Mouse (Mus musculus): Measurements from ENCODE around the gene Rnf224. TPM values are rescaled to one million over a fixed set of nuclear protein-coding genes. Genes with fewer than 3 reads are reported as not detected.
A peak's percentile ranks its signal among the peaks of the same experiment; 100 is the strongest.

The Rnf224 gene
- polyA plus RNA-seq, 2 experiments, result not detected

- Histone ChIP-seq H3K4me1 (replicated peaks; ENCODE audit: control insufficient read depth in 2 of 2, insufficient read depth in 2 of 2, low read length in 1 of 2) (peaks cover 4 to 17% of the 10 kb centered on the region in 2 experiments), H3K9ac (replicated peaks) (no peak overlapping the region), H3K9me3 (ENCODE audit: control insufficient read depth, low read length) (no peaks in the 10 kb centered on the region), H3K4me2 (ENCODE audit: low read depth) (peak overlapping the region; percentile 75), H3K36me3 (replicated peaks; ENCODE audit: control insufficient read depth, insufficient read depth, low read depth) (no peaks in the 10 kb centered on the region), H3K27ac (no peak overlapping the region), H3K27me3 (ENCODE audit: control insufficient read depth, insufficient read depth, low read length) (peaks cover 22% of the 10 kb centered on the region), H3K4me3 (ENCODE audit: insufficient read depth in 1 of 2, low read depth in 2 of 2, low read length in 2 of 2) (peak overlapping the region; percentile 49 to 57)
- DNase-seq (ENCODE audit: low read depth in 3 of 3, low spot score in 3 of 3) (no peak), ATAC-seq (ENCODE audit: insufficient read depth) (no peak)
- 48% methylated on average over 8 of the region's 8 CpGs for WGBS (ENCODE audit: insufficient replicate concordance)
- TF ChIP-seq EP300 (IDR thresholded peaks at IDR 0.05; ENCODE audit: low read depth) (no peak), CTCF (IDR thresholded peaks at IDR 0.05; ENCODE audit: low read depth) (no peak)
These were observed 3.7 kb upstream of the Rnf224 start for GRCm38 (mm10) chr2:25240310-25240709.

GRCm38 (mm10) chr2:25239766-25240165, 3.2 kb upstream of the Rnf224 start:
- Histone ChIP-seq H3K36me3 (replicated peaks; ENCODE audit: control insufficient read depth, insufficient read depth, low read depth) (no peaks in the 10 kb centered on the region), H3K4me1 (replicated peaks; ENCODE audit: control insufficient read depth in 2 of 2, insufficient read depth in 2 of 2, low read length in 1 of 2) (peaks cover 4 to 17% of the 10 kb centered on the region in 2 experiments), H3K9me3 (ENCODE audit: control insufficient read depth, low read length) (no peaks in the 10 kb centered on the region), H3K27ac (no peak overlapping the region), H3K4me3 (ENCODE audit: insufficient read depth in 1 of 2, low read depth in 2 of 2, low read length in 2 of 2) (no peak overlapping the region), H3K4me2 (ENCODE audit: low read depth) (no peak overlapping the region), H3K9ac (replicated peaks) (no peak overlapping the region), H3K27me3 (ENCODE audit: control insufficient read depth, insufficient read depth, low read length) (peaks cover 22% of the 10 kb centered on the region)
- 72% methylated on average over 3 of the region's 3 CpGs for WGBS (ENCODE audit: insufficient replicate concordance)
- DNase-seq (ENCODE audit: low read depth in 3 of 3, low spot score in 3 of 3) (no peak), ATAC-seq (ENCODE audit: insufficient read depth) (no peak)
- TF ChIP-seq EP300 (IDR thresholded peaks at IDR 0.05; ENCODE audit: low read depth), result no peak
- no peak for TF ChIP-seq CTCF (IDR thresholded peaks at IDR 0.05; ENCODE audit: low read depth)

GRCm38 (mm10) chr2:25238106-25238505, 1.5 kb upstream of the Rnf224 start:
- Histone ChIP-seq H3K9me3 (ENCODE audit: control insufficient read depth, low read length) (no peaks in the 10 kb centered on the region), H3K27me3 (ENCODE audit: control insufficient read depth, insufficient read depth, low read length) (peaks cover 22% of the 10 kb centered on the region), H3K36me3 (replicated peaks; ENCODE audit: control insufficient read depth, insufficient read depth, low read depth) (no peaks in the 10 kb centered on the region), H3K4me1 (replicated peaks; ENCODE audit: control insufficient read depth in 2 of 2, insufficient read depth in 2 of 2, low read length in 1 of 2) (peaks cover 4 to 17% of the 10 kb centered on the region in 2 experiments), H3K4me3 (ENCODE audit: insufficient read depth in 1 of 2, low read depth in 2 of 2, low read length in 2 of 2) (no peak overlapping the region), H3K9ac (replicated peaks) (no peak overlapping the region), H3K4me2 (ENCODE audit: low read depth) (no peak overlapping the region), H3K27ac (no peak overlapping the region)
- DNase-seq (ENCODE audit: low read depth in 3 of 3, low spot score in 3 of 3), result no peak
- no peak for ATAC-seq (ENCODE audit: insufficient read depth)
- TF ChIP-seq EP300 (IDR thresholded peaks at IDR 0.05; ENCODE audit: low read depth) (no peak), CTCF (IDR thresholded peaks at IDR 0.05; ENCODE audit: low read depth) (no peak)

GRCm38 (mm10) chr2:25237522-25237921, 935 bp upstream of the Rnf224 start:
- Histone ChIP-seq H3K4me3 (ENCODE audit: insufficient read depth in 1 of 2, low read depth in 2 of 2, low read length in 2 of 2) (no peak overlapping the region), H3K9me3 (ENCODE audit: control insufficient read depth, low read length) (no peaks in the 10 kb centered on the region), H3K27me3 (ENCODE audit: control insufficient read depth, insufficient read depth, low read length) (peaks cover 16% of the 10 kb centered on the region), H3K4me2 (ENCODE audit: low read depth) (no peak overlapping the region), H3K27ac (no peak overlapping the region), H3K36me3 (replicated peaks; ENCODE audit: control insufficient read depth, insufficient read depth, low read depth) (no peaks in the 10 kb centered on the region), H3K9ac (replicated peaks) (no peak overlapping the region), H3K4me1 (replicated peaks; ENCODE audit: control insufficient read depth in 2 of 2, insufficient read depth in 2 of 2, low read length in 1 of 2) (peaks cover 4 to 17% of the 10 kb centered on the region in 2 experiments)
- TF ChIP-seq EP300 (IDR thresholded peaks at IDR 0.05; ENCODE audit: low read depth) (no peak), CTCF (IDR thresholded peaks at IDR 0.05; ENCODE audit: low read depth) (no peak)
- 54% methylated on average over 4 of the region's 4 CpGs for WGBS (ENCODE audit: insufficient replicate concordance)
- DNase-seq (ENCODE audit: low read depth in 3 of 3, low spot score in 3 of 3) (no peak), ATAC-seq (ENCODE audit: insufficient read depth) (no peak)

- H3K4me1 ChIP-seq (replicated peaks; ENCODE audit: control insufficient read depth in 2 of 2, insufficient read depth in 2 of 2, low read length in 1 of 2), result peaks cover 0 to 5% of the 10 kb centered on the region in 2 experiments; a peak in 1 of 4 replicates
- H3K4me3 ChIP-seq (ENCODE audit: insufficient read depth in 1 of 2, low read depth in 2 of 2, low read length in 2 of 2), result no peak overlapping the region
- 49% methylated on average over 5 of the region's 5 CpGs for WGBS (ENCODE audit: insufficient replicate concordance)
- no peaks in the 10 kb centered on the region for H3K27me3 ChIP-seq (ENCODE audit: control insufficient read depth, insufficient read depth, low read length)
- H3K9ac ChIP-seq (replicated peaks), result no peak overlapping the region
- no peak overlapping the region for H3K27ac ChIP-seq
- ATAC-seq (ENCODE audit: insufficient read depth) (no peak), DNase-seq (ENCODE audit: low read depth in 3 of 3, low spot score in 3 of 3) (no peak)
- TF ChIP-seq CTCF (IDR thresholded peaks at IDR 0.05; ENCODE audit: low read depth), result no peak
- TF ChIP-seq EP300 (IDR thresholded peaks at IDR 0.05; ENCODE audit: low read depth), result no peak
- no peaks in the 10 kb centered on the region for H3K36me3 ChIP-seq (replicated peaks; ENCODE audit: control insufficient read depth, insufficient read depth, low read depth)
- H3K9me3 ChIP-seq (ENCODE audit: control insufficient read depth, low read length), result no peaks in the 10 kb centered on the region
- no peak overlapping the region for H3K4me2 ChIP-seq (ENCODE audit: low read depth)
These were observed 1.9 kb downstream of the Rnf224 start for GRCm38 (mm10) chr2:25234551-25235220.

All from liver, embryonic 14.5 days (tissue).